Mouse (Mus musculus) spleen, postnatal 14 days (tissue): ENCODE results near the gene Bbx.

ENCODE experiments used
- DNase-seq, 2 experiments: peaks; one replicate each; pipeline ENCODE4 v3.0.0; 2021 to 2022; ENCODE audit warnings: low spot score in 2 of 2

Bbx gene

GRCm38 (mm10) chr16:50311588-50311987 is 120.6 kb downstream of the Bbx start:
- no peak for DNase-seq

- DNase-seq = no peak
Measured at GRCm38 (mm10) chr16:50309411-50310042, 122.7 kb downstream of the Bbx start.

GRCm38 (mm10) chr16:50308256-50308655 is 123.9 kb downstream of the Bbx start:
- no peak for DNase-seq

- no peak for DNase-seq
Measured at GRCm38 (mm10) chr16:50307231-50307630, 125.0 kb downstream of the Bbx start.

- no peak for DNase-seq
Measured at GRCm38 (mm10) chr16:50306727-50307126, 125.5 kb downstream of the Bbx start.

- no peak for DNase-seq
Measured at GRCm38 (mm10) chr16:50305156-50305555, 127.0 kb downstream of the Bbx start.

- no peak for DNase-seq
Measured at GRCm38 (mm10) chr16:50302566-50302965, 129.6 kb downstream of the Bbx start.

GRCm38 (mm10) chr16:50298743-50299443 is 133.3 kb downstream of the Bbx start:
- no peak for DNase-seq

GRCm38 (mm10) chr16:50293502-50294228 is 138.5 kb downstream of the Bbx start:
- no peak for DNase-seq

GRCm38 (mm10) chr16:50292834-50293233 is 139.4 kb downstream of the Bbx start:
- DNase-seq = no peak

GRCm38 (mm10) chr16:50289764-50290163 is 142.4 kb downstream of the Bbx start:
- no peak for DNase-seq

GRCm38 (mm10) chr16:50272813-50273212 is 159.4 kb downstream of the Bbx start:
- no peak for DNase-seq

GRCm38 (mm10) chr16:50262647-50263046 is 169.5 kb downstream of the Bbx start:
- DNase-seq = no peak

GRCm38 (mm10) chr16:50262209-50262608 is 170.0 kb downstream of the Bbx start:
- DNase-seq = no peak

- DNase-seq = no peak
Measured at GRCm38 (mm10) chr16:50261741-50262140, 170.4 kb downstream of the Bbx start.

- no peak for DNase-seq
Measured at GRCm38 (mm10) chr16:50254522-50255159, 177.5 kb downstream of the Bbx start.

GRCm38 (mm10) chr16:50251417-50251975 is 180.7 kb downstream of the Bbx start:
- no peak for DNase-seq

GRCm38 (mm10) chr16:50250469-50250868 is 181.7 kb downstream of the Bbx start:
- DNase-seq = no peak

GRCm38 (mm10) chr16:50249036-50249435 is 183.2 kb downstream of the Bbx start:
- DNase-seq = no peak

- DNase-seq = no peak
Measured at GRCm38 (mm10) chr16:50242444-50242843, 189.7 kb downstream of the Bbx start.

GRCm38 (mm10) chr16:50241604-50242003 is 190.6 kb downstream of the Bbx start:
- DNase-seq = no peak

- no peak for DNase-seq
Measured at GRCm38 (mm10) chr16:50235231-50235630, 197.0 kb downstream of the Bbx start.
